In genomic region chr12:84691347-84691746, GRCm38 (mm10) we compare ENCODE assay signal across 33 mouse cellular contexts. TPM values are rescaled to one million over a fixed set of nuclear protein-coding genes. Genes with fewer than 3 reads are reported as not detected.
A peak's percentile ranks its signal among the peaks of the same experiment; 100 is the strongest.
DNase-seq lines count a peak whose midpoint lies in the region; TF ChIP-seq lines count a peak whose summit lies in the region.
"Had no signal": no experiment of that assay in that cellular context is flagged by ENCODE, and none has a peak within 500 bp of the region (broad histone marks: within the 10 kb centered on the region; RNA-seq: fewer than 3 reads in every experiment).

No protein-coding gene starts in this region.

- no peak for TF ChIP-seq RAD21 in CH12.LX (IDR thresholded peaks at IDR 0.05; ENCODE audit: low read depth, low read length)

- no peaks in the 10 kb centered on the region for H3K27me3 ChIP-seq in thymus, adult 2 months (ENCODE audit: control insufficient read depth, insufficient read depth, low read length)
- H3K27me3 ChIP-seq in CH12.LX (replicated peaks): no peaks in the 10 kb centered on the region

- dilution Hi-C loops in CH12.LX (cut with MboI; ENCODE audit: extremely low pct_ligation_motif_present, extremely low pct_unique_long_range_greater_than_20kb, low sequenced_read_pairs): no loop called here

- peaks cover 14% of the 10 kb centered on the region for H3K4me1 ChIP-seq in thymus, adult 2 months (replicated peaks; ENCODE audit: control insufficient read depth, insufficient read depth, low read length)
- H3K4me1 ChIP-seq in CH12.LX (ENCODE audit: control insufficient read depth in 1 of 2, insufficient read depth in 2 of 2): peaks cover 12 to 41% of the 10 kb centered on the region in 2 experiments
- H3K4me1 ChIP-seq: embryonic facial prominence, embryonic 10.5 days; embryonic facial prominence, embryonic 13.5 days; forebrain, embryonic 15.5 days; heart, embryonic 13.5 days had no signal

- no peak; the same call in 1 of the 2 replicates for TF ChIP-seq EP300 in CH12.LX (IDR thresholded peaks at IDR 0.05; ENCODE audit: low read length)

- peak; percentile 20 for DNase-seq in thymus, adult 2 months
- DNase-seq in thymus, adult 18-20 months: no peak
- peak; percentile 68 for DNase-seq in A20 (ENCODE audit: low read depth, low spot score)
- peak; percentile 32 for DNase-seq in CH12.LX (ENCODE audit: extremely low read depth)
- DNase-seq in thymus, postnatal 25 days: peak; percentile 20
- no peak for DNase-seq in gastrocnemius, adult 18-20 months (ENCODE audit: low spot score)
- DNase-seq: adrenal gland, postnatal 10 days; cerebellum, adult 11 months; cerebellum, adult 8-10 months; cerebellum, postnatal 10 days; cerebellum, postnatal 36 days; embryo, embryonic 11 days; gastrocnemius, postnatal 10 days; gastrocnemius, postnatal 36 days; heart, adult 2 months; heart, postnatal 14 days; heart, postnatal 4 days had no signal

- no peak overlapping the region for H3K9ac ChIP-seq in CH12.LX (ENCODE audit: insufficient read depth, low read depth)
- H3K9ac ChIP-seq: embryonic facial prominence, embryonic 13.5 days; forebrain, embryonic 12.5 days; forebrain, embryonic 15.5 days; heart, embryonic 13.5 days; hindbrain, embryonic 14.5 days had no signal

- no peak for TF ChIP-seq CTCF in thymus, adult 2 months (IDR thresholded peaks at IDR 0.05; ENCODE audit: borderline replicate concordance, control insufficient read depth, extremely low read depth, insufficient read depth, low read length, poor library complexity)
- TF ChIP-seq CTCF in CH12.LX (conservative IDR thresholded peaks at IDR 0.05 in 1 of 2, IDR thresholded peaks at IDR 0.05 in 1 of 2; ENCODE audit: low read depth in 2 of 2, low read length in 2 of 2): no peak

- no peaks in the 10 kb centered on the region for H3K36me3 ChIP-seq in thymus, adult 2 months (ENCODE audit: control insufficient read depth, insufficient read depth, low read length)
- no peaks in the 10 kb centered on the region for H3K36me3 ChIP-seq in CH12.LX (replicated peaks in 1 of 2; ENCODE audit: control insufficient read depth in 1 of 2, insufficient read depth in 1 of 2, low read length in 1 of 2)
- H3K36me3 ChIP-seq: embryonic facial prominence, embryonic 10.5 days; embryonic facial prominence, embryonic 13.5 days; forebrain, embryonic 12.5 days; forebrain, embryonic 15.5 days; G1E; heart, embryonic 10.5 days; heart, embryonic 13.5 days had no signal

- H3K9me3 ChIP-seq in CH12.LX (replicated peaks; ENCODE audit: low read length): no peaks in the 10 kb centered on the region
- H3K9me3 ChIP-seq: embryonic facial prominence, embryonic 10.5 days; embryonic facial prominence, embryonic 13.5 days; forebrain, embryonic 12.5 days; forebrain, embryonic 15.5 days; G1E; heart, embryonic 10.5 days; heart, embryonic 13.5 days had no signal

- no peak for TF ChIP-seq POLR2A in thymus, adult 2 months (IDR thresholded peaks at IDR 0.05; ENCODE audit: control insufficient read depth, extremely low read depth, insufficient read depth, low read length, poor library complexity)
- no peak for TF ChIP-seq POLR2A in CH12.LX (IDR thresholded peaks at IDR 0.05; ENCODE audit: low read depth, low read length)

- no peak overlapping the region for H3K4me3 ChIP-seq in thymus, adult 2 months (ENCODE audit: control insufficient read depth, insufficient read depth, low read length)
- no peak overlapping the region for H3K4me3 ChIP-seq in CH12.LX (replicated peaks in 1 of 3; ENCODE audit: low read depth in 2 of 3, low read length in 2 of 3, poor library complexity in 1 of 3)
- H3K4me3 ChIP-seq: embryonic facial prominence, embryonic 10.5 days; embryonic facial prominence, embryonic 13.5 days; erythroblast, embryonic 14.5 days; forebrain, embryonic 12.5 days; forebrain, embryonic 15.5 days; heart, adult 2 months; heart, embryonic 10.5 days; heart, embryonic 13.5 days had no signal

- no peak overlapping the region; the same call in 1 of the 2 replicates for H3K4me2 ChIP-seq in CH12.LX (ENCODE audit: insufficient read depth, low read depth, poor library complexity, severe bottlenecking)
- H3K4me2 ChIP-seq: embryonic facial prominence, embryonic 13.5 days; forebrain, embryonic 12.5 days; forebrain, embryonic 15.5 days; heart, embryonic 13.5 days; hindbrain, embryonic 14.5 days had no signal

- no peak overlapping the region for H3K27ac ChIP-seq in thymus, adult 2 months (ENCODE audit: control insufficient read depth, insufficient read depth, low read length)
- H3K27ac ChIP-seq in CH12.LX (ENCODE audit: insufficient read depth, low read depth): no peak overlapping the region
- H3K27ac ChIP-seq: embryonic facial prominence, embryonic 10.5 days; embryonic facial prominence, embryonic 13.5 days; forebrain, embryonic 12.5 days; forebrain, embryonic 15.5 days; heart, adult 2 months; heart, embryonic 10.5 days; heart, embryonic 13.5 days; hindbrain, embryonic 14.5 days; hindbrain, postnatal 0 days had no signal

- H3K79me2 ChIP-seq in CH12.LX (replicated peaks; ENCODE audit: control insufficient read depth, extremely low read depth, insufficient read depth, poor library complexity, severe bottlenecking): no peaks in the 10 kb centered on the region

- in situ Hi-C loops in CH12.LX (cut with MboI; ENCODE audit: low pct_ligation_motif_present, low pct_unique_long_range_greater_than_20kb, low sequenced_read_pairs): no loop called here

TF ChIP-seq in CH12.LX, 34 proteins besides CTCF, POLR2A, EP300 and RAD21:
- TF ChIP-seq TCF12 (IDR thresholded peaks at IDR 0.05; ENCODE audit: low read depth, low read length): peak; percentile 45; the same call in 1 of the 2 replicates
- no peak for TF ChIP-seq E2F4 (IDR thresholded peaks at IDR 0.05; ENCODE audit: insufficient replicate concordance, low read depth, low read length)
- TF ChIP-seq JUND (conservative IDR thresholded peaks at IDR 0.05; ENCODE audit: low read depth, low read length): no peak
- peak; percentile 79 for TF ChIP-seq MEF2A (IDR thresholded peaks at IDR 0.05; ENCODE audit: borderline replicate concordance, low read depth, low read length)
- no peak for TF ChIP-seq HCFC1 (IDR thresholded peaks at IDR 0.05; ENCODE audit: low read depth, low read length)

RNA-seq across cellular contexts. Expression of gene Syndig1l, which starts 7.3 kb away (rescaled TPM):
- 0.47 and 0.69 TPM in 2 replicates for polyA plus RNA-seq in thymus, adult 2 months (2012; rRNA removed)
- total RNA-seq in CH12.LX (2012; rRNA removed) (not detected in 2 replicates), CH12.LX (2014; rRNA removed) (not detected in 2 replicates)
- 0.16 TPM in 1 of 2 replicates, not detected in the other for polyA plus RNA-seq in CH12.LX (2012; ENCODE audit: insufficient read length, low read depth)
- not detected for total RNA-seq in gastrocnemius, adult 18-20 months (2021)
- total RNA-seq: adrenal gland, adult 18-20 months; gastrocnemius, postnatal 10 days; gastrocnemius, postnatal 36 days; granulocyte monocyte progenitor cell, adult 5-6 weeks; heart, adult 2 months; heart, postnatal 14 days; heart, postnatal 4 days had no signal
- polyA plus RNA-seq: embryonic facial prominence, embryonic 10.5 days; embryonic facial prominence, embryonic 13.5 days; G1E; heart, adult 2 months; heart, embryonic 13.5 days; heart, embryonic 16.5 days; Patski had no signal

RNA-seq across cellular contexts. Expression of gene Vrtn, which starts 50.5 kb away (rescaled TPM):
- polyA plus RNA-seq in thymus, adult 2 months (2012; rRNA removed): 0.15 and 0.16 TPM in 2 replicates
- total RNA-seq in CH12.LX (2012; rRNA removed) (not detected in 2 replicates), CH12.LX (2014; rRNA removed) (not detected in 2 replicates)
- not detected in 2 replicates for polyA plus RNA-seq in CH12.LX (2012; ENCODE audit: insufficient read length, low read depth)
- total RNA-seq in gastrocnemius, adult 18-20 months (2021): not detected
- total RNA-seq: adrenal gland, adult 18-20 months; adrenal gland, postnatal 10 days; adrenal gland, postnatal 4 days; gastrocnemius, postnatal 10 days; gastrocnemius, postnatal 36 days; granulocyte monocyte progenitor cell, adult 5-6 weeks; heart, adult 2 months; heart, postnatal 14 days; heart, postnatal 4 days; hindbrain, postnatal 0 days had no signal
- polyA plus RNA-seq: embryonic facial prominence, embryonic 10.5 days; embryonic facial prominence, embryonic 13.5 days; erythroblast, embryonic 14.5 days; forebrain, embryonic 12.5 days; forebrain, embryonic 15.5 days; G1E; heart, adult 2 months; heart, embryonic 10.5 days; heart, embryonic 13.5 days; hindbrain, embryonic 11.5 days; hindbrain, embryonic 14.5 days; hindbrain, postnatal 0 days; Patski had no signal

Comparison
In these comparisons a context has a peak if more than half of its experiments do, and no peak if none do; other contexts are left out.
1. DNase-seq: peak in thymus, adult 2 months (single experiment), A20 (single experiment), CH12.LX (single experiment) and thymus, postnatal 25 days (single experiment); none in thymus, adult 18-20 months (0 of 2) and gastrocnemius, adult 18-20 months (single experiment).